Mouse (Mus musculus): ENCODE measurements at regions not wholly inside any gene's neighbourhood (a gene's known extent, or its start where the extent isn't known, plus 50 kb on each side); places are given as distances from the start of the nearest gene placed in this dataset.
"Not testable (repeated sequence)": the region's sequence is repeated elsewhere in the genome, so short reads cannot be mapped to it uniquely, and the experiment has no call there.

DNA sequence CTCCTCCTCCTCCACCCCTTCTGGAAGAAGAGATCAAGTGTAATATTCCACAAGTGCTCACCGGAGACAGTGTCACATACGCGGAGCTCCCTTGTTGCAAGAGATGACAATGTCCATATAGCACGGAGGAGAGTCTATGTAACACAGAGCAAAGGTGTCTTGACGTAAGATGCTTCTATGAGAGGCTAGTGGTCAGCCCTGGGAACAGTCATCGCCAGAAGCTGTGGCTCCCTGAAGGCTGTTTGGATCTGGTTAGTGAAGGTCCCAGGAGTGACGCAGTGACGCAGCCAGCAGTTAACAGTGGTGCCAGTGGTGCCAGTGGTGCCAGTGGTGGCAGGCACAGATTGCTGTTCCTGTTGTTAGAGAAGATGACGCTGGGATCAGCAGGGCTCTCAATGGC lies 66.9 kb downstream of the Twistnb start:
- no peak for ATAC-seq (ENCODE audit: insufficient number of reproducible peaks, insufficient read depth, low FRiP score, low read depth)
- H3K4me1 ChIP-seq (ENCODE audit: control insufficient read depth, insufficient read depth, low read length) = no peaks in the 10 kb centered on the region
- no peak overlapping the region for H3K27ac ChIP-seq (ENCODE audit: low read length)
- WGBS = 93% methylated on average over 9 of the region's 9 CpGs
- no peaks in the 10 kb centered on the region for H3K27me3 ChIP-seq (ENCODE audit: control insufficient read depth, insufficient read depth, low read length)
- no peaks in the 10 kb centered on the region for H3K9me3 ChIP-seq (ENCODE audit: control insufficient read depth, low read depth, low read length)
- no peak overlapping the region for H3K9ac ChIP-seq (replicated peaks; ENCODE audit: low read depth, low read length)
- no peak overlapping the region for H3K4me2 ChIP-seq (replicated peaks; ENCODE audit: low read depth, low read length)
- H3K4me3 ChIP-seq (ENCODE audit: low read depth, low read length) = no peak overlapping the region
- no peaks in the 10 kb centered on the region for H3K36me3 ChIP-seq (ENCODE audit: control insufficient read depth, insufficient read depth, low read length)

DNA sequence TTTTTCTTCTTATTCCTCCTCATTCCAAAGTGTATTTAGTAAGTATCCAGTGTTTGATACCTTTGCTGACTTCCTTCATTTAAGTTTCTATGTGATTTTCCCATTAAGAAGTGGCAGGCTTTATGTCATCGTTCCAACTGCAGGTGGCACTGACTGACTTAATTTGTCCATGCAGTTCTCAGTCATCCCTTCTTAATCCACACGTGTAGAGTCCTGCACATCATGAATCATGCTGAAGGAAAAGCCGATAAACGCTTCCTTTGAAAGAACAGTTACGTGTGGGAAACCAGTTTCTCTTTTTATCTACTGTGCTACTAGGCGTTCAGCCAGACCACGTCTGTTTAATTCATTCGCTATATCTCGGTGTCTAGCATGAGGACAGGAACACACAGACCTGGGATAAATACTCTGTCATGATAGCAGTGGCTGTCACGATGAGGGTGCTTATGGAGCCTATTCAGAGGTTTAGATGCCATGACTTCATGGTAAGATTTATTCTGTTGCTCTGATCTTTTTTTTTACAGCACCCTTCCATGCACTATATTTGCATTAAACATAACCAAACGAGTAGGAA lies 68.0 kb downstream of the Twistnb start:
- Histone ChIP-seq H3K36me3 (ENCODE audit: control insufficient read depth, insufficient read depth, low read length) (no peaks in the 10 kb centered on the region), H3K9ac (replicated peaks; ENCODE audit: low read depth, low read length) (no peak overlapping the region), H3K9me3 (ENCODE audit: control insufficient read depth, low read depth, low read length) (no peaks in the 10 kb centered on the region), H3K4me3 (ENCODE audit: low read depth, low read length) (no peak overlapping the region), H3K4me2 (replicated peaks; ENCODE audit: low read depth, low read length) (no peak overlapping the region), H3K4me1 (ENCODE audit: control insufficient read depth, insufficient read depth, low read length) (no peaks in the 10 kb centered on the region), H3K27me3 (ENCODE audit: control insufficient read depth, insufficient read depth, low read length) (no peaks in the 10 kb centered on the region), H3K27ac (ENCODE audit: low read length) (no peak overlapping the region)
- peak; percentile 33; the same call in 1 of the 2 replicates for ATAC-seq (ENCODE audit: insufficient number of reproducible peaks, insufficient read depth, low FRiP score, low read depth)
- WGBS = 32% methylated on average over 11 of the region's 11 CpGs

DNA sequence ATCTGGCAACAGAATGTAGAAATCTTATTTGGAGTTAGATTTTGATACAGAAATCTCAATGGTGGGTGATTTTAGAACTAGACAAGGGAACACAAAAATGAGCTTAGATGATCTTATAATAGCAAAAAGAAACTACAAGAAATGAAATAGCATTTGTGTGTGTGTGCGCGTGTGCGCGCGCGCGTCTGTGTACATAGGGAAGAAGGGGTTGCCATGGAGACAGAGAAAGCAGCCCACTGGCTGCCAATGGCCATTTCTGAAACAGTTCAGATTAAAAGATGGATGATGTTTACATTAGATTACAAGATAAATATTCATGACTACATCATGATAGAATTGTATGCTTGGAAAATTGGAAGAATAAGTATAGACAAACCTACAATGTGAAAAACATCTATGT lies 112.1 kb downstream of the Twistnb start:
- H3K27ac ChIP-seq (ENCODE audit: low read length) = no peak overlapping the region
- H3K4me2 ChIP-seq (replicated peaks; ENCODE audit: low read depth, low read length) = no peak overlapping the region
- no peak overlapping the region for H3K9ac ChIP-seq (replicated peaks; ENCODE audit: low read depth, low read length)
- ATAC-seq (ENCODE audit: insufficient number of reproducible peaks, insufficient read depth, low FRiP score, low read depth) = no peak
- no peaks in the 10 kb centered on the region for H3K27me3 ChIP-seq (ENCODE audit: control insufficient read depth, insufficient read depth, low read length)
- no peak overlapping the region for H3K4me3 ChIP-seq (ENCODE audit: low read depth, low read length)
- no peaks in the 10 kb centered on the region for H3K9me3 ChIP-seq (ENCODE audit: control insufficient read depth, low read depth, low read length)
- H3K36me3 ChIP-seq (ENCODE audit: control insufficient read depth, insufficient read depth, low read length) = no peaks in the 10 kb centered on the region
- WGBS = 94% methylated on average over 7 of the region's 7 CpGs
- no peaks in the 10 kb centered on the region for H3K4me1 ChIP-seq (ENCODE audit: control insufficient read depth, insufficient read depth, low read length)

DNA sequence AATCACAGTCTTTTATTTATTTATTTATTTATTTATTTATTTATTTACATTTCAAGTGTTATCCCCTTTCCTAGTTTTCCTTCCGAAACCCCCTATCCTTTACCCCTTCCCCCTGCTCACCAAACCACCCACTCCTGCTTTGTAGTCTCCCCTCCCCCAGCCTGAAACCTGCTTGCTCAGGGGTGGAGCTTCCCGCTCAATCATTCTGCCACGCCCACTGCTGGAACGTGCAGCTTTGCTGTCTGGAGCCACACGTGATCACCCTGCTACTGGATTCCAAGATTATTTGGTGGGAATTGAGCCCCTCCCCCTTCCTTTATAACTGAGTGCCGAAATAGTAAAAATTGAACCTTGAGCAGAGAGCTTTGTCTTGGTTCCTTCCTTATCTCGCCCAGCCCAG lies 122.2 kb downstream of the Twistnb start:
- 47% methylated on average over 7 of the region's 7 CpGs for WGBS

DNA sequence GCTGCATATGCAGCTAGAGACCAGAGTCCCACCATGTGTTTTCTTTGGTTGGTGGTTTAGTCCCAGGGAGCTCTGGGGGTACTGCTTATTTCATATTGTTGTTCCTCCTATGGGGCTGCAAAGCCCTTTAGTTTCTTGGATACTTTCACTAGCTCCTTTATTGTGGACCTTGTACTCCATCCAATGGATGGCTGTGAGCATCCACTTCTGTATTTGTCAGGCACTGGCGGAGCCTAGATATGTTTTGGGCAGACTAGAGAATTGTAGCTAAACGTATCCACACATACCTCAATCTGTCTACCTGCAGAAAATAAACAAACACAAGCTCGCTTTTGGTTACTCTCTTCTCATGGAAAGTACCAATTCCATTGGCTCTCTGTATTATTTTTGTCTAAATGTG lies 122.8 kb downstream of the Twistnb start:
- Histone ChIP-seq H3K4me3 (ENCODE audit: low read depth, low read length) (no peak overlapping the region), H3K36me3 (ENCODE audit: control insufficient read depth, insufficient read depth, low read length) (no peaks in the 10 kb centered on the region), H3K4me2 (replicated peaks; ENCODE audit: low read depth, low read length) (no peak overlapping the region), H3K27me3 (ENCODE audit: control insufficient read depth, insufficient read depth, low read length) (no peaks in the 10 kb centered on the region), H3K27ac (ENCODE audit: low read length) (no peak overlapping the region), H3K9me3 (ENCODE audit: control insufficient read depth, low read depth, low read length) (no peaks in the 10 kb centered on the region), H3K9ac (replicated peaks; ENCODE audit: low read depth, low read length) (no peak overlapping the region), H3K4me1 (ENCODE audit: control insufficient read depth, insufficient read depth, low read length) (no peaks in the 10 kb centered on the region)
- 90% methylated on average over 3 of the region's 3 CpGs for WGBS
- ATAC-seq (ENCODE audit: insufficient number of reproducible peaks, insufficient read depth, low FRiP score, low read depth) = no peak

More for the DNA sequence above, 122.2 kb downstream of the Twistnb start:
- H3K9me3 ChIP-seq (ENCODE audit: control insufficient read depth, low read depth, low read length); H3K36me3 ChIP-seq (ENCODE audit: control insufficient read depth, insufficient read depth, low read length); H3K27ac ChIP-seq (ENCODE audit: low read length); H3K4me1 ChIP-seq (ENCODE audit: control insufficient read depth, insufficient read depth, low read length); H3K4me3 ChIP-seq (ENCODE audit: low read depth, low read length); H3K27me3 ChIP-seq (ENCODE audit: control insufficient read depth, insufficient read depth, low read length); H3K4me2 ChIP-seq (replicated peaks; ENCODE audit: low read depth, low read length); ATAC-seq (ENCODE audit: insufficient number of reproducible peaks, insufficient read depth, low FRiP score, low read depth); H3K9ac ChIP-seq (replicated peaks; ENCODE audit: low read depth, low read length): not testable (repeated sequence)

DNA sequence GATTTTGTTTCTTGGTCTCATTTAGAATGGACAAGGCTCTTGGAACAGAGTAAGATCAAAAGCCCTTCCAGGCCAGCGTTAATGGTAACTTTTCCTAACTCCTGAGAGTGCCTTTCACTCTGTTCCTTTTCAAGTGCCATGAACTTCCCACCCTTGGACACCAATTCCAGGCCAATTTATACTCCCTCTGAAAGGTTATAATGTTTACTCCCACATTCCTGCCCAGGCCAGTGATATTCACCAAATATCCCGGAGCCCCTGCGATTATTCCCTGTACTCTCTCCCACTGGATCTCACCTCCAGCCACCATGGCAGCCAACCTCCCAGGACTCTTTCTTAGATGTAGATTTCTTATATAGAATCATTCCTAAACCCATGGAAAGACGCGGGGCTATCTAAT lies 123.2 kb downstream of the Twistnb start:
- no peak overlapping the region for H3K9ac ChIP-seq (replicated peaks; ENCODE audit: low read depth, low read length)
- H3K4me2 ChIP-seq (replicated peaks; ENCODE audit: low read depth, low read length) = no peak overlapping the region
- no peak for ATAC-seq (ENCODE audit: insufficient number of reproducible peaks, insufficient read depth, low FRiP score, low read depth)
- no peak overlapping the region for H3K4me3 ChIP-seq (ENCODE audit: low read depth, low read length)
- no peak overlapping the region for H3K27ac ChIP-seq (ENCODE audit: low read length)
- no peaks in the 10 kb centered on the region for H3K27me3 ChIP-seq (ENCODE audit: control insufficient read depth, insufficient read depth, low read length)
- H3K9me3 ChIP-seq (ENCODE audit: control insufficient read depth, low read depth, low read length) = no peaks in the 10 kb centered on the region
- no peaks in the 10 kb centered on the region for H3K36me3 ChIP-seq (ENCODE audit: control insufficient read depth, insufficient read depth, low read length)
- H3K4me1 ChIP-seq (ENCODE audit: control insufficient read depth, insufficient read depth, low read length) = no peaks in the 10 kb centered on the region
- WGBS = 85% methylated on average over 5 of the region's 5 CpGs

DNA sequence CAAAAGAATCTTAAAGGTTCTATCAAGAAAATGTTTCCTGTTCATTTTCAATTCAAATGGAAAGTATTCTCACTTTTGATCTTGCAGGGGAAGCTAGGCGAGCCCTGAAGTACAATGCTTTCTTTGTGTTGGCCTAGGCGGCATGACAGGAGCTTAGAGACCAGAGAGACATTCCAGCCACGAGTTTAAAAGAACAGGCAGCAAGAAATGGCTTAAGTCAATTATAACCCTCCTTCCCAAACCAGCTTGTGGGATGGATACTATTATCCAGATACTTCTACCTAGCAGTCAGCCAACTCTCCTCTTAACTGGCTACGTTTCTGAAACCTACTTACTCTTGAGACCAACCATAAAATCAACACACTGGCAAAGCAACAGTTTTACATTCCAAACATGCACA lies 124.3 kb downstream of the Twistnb start:
- WGBS = 33% methylated on average over 4 of the region's 4 CpGs
- no peaks in the 10 kb centered on the region for H3K36me3 ChIP-seq (ENCODE audit: control insufficient read depth, insufficient read depth, low read length)

DNA sequence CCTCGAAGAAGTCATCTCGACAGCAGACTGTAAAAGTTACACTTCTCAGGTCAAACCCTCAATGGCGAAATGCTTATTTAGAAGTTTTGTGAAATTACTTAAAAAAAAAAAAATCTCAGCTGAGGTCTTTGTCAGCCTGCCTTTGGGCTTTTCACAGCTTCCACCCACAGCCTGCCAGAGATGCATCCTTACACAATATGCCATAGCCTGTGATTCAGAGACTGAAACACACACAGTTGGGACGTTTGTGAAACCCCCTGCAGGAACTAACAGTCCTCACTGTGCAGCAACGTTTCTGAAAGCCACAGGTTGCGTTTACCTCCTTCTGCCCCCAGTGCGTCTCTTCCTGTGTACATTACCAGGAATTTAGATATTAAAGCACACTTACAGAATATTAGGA lies 131.7 kb downstream of the Twistnb start:
- Histone ChIP-seq H3K9me3 (ENCODE audit: control insufficient read depth, low read depth, low read length) (no peaks in the 10 kb centered on the region), H3K27ac (ENCODE audit: low read length) (no peak overlapping the region), H3K4me2 (replicated peaks; ENCODE audit: low read depth, low read length) (no peak overlapping the region), H3K36me3 (ENCODE audit: control insufficient read depth, insufficient read depth, low read length) (no peaks in the 10 kb centered on the region), H3K4me3 (ENCODE audit: low read depth, low read length) (no peak overlapping the region), H3K27me3 (ENCODE audit: control insufficient read depth, insufficient read depth, low read length) (no peaks in the 10 kb centered on the region), H3K9ac (replicated peaks; ENCODE audit: low read depth, low read length) (no peak overlapping the region), H3K4me1 (ENCODE audit: control insufficient read depth, insufficient read depth, low read length) (no peaks in the 10 kb centered on the region)
- 55% methylated on average over 7 of the region's 7 CpGs for WGBS
- no peak for ATAC-seq (ENCODE audit: insufficient number of reproducible peaks, insufficient read depth, low FRiP score, low read depth)

More for the DNA sequence above, 124.3 kb downstream of the Twistnb start:
- H3K4me2 ChIP-seq (replicated peaks; ENCODE audit: low read depth, low read length) = no peak overlapping the region
- no peaks in the 10 kb centered on the region for H3K9me3 ChIP-seq (ENCODE audit: control insufficient read depth, low read depth, low read length)
- H3K9ac ChIP-seq (replicated peaks; ENCODE audit: low read depth, low read length) = no peak overlapping the region
- H3K4me3 ChIP-seq (ENCODE audit: low read depth, low read length) = no peak overlapping the region
- no peak for ATAC-seq (ENCODE audit: insufficient number of reproducible peaks, insufficient read depth, low FRiP score, low read depth)
- no peaks in the 10 kb centered on the region for H3K27me3 ChIP-seq (ENCODE audit: control insufficient read depth, insufficient read depth, low read length)
- no peak overlapping the region; the same call in 1 of the 2 replicates for H3K27ac ChIP-seq (ENCODE audit: low read length)
- no peaks in the 10 kb centered on the region for H3K4me1 ChIP-seq (ENCODE audit: control insufficient read depth, insufficient read depth, low read length)

DNA sequence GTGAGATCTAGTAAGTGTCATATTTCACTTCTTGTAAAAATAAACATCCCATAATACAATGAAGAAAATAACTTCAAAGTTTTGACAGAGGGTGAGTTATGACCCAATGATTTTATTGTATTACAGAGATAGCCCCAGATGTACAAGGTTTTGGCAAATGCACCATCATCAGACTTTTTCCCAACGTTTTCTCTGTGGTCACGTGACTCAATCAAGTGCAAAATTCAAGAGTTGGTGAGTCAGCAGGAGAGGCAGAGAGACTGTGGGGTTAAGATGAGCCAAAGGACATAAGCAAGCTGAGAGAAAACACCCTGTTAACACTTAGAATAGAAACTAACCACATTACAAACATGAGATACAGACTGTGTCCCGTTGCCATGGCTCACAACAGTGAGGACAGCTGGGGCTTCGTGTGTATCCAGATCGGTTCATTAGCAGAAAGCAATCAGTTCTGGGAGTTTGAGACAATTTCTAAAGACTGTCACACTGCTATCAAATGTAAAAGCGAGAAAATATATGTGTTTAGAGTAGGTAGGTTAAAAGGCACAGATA lies 148.5 kb downstream of the Twistnb start:
- Histone ChIP-seq H3K27ac (ENCODE audit: low read length) (no peak overlapping the region), H3K27me3 (ENCODE audit: control insufficient read depth, insufficient read depth, low read length) (no peaks in the 10 kb centered on the region), H3K4me2 (replicated peaks; ENCODE audit: low read depth, low read length) (no peak overlapping the region), H3K4me3 (ENCODE audit: low read depth, low read length) (no peak overlapping the region), H3K4me1 (ENCODE audit: control insufficient read depth, insufficient read depth, low read length) (no peaks in the 10 kb centered on the region), H3K9ac (replicated peaks; ENCODE audit: low read depth, low read length) (no peak overlapping the region), H3K36me3 (ENCODE audit: control insufficient read depth, insufficient read depth, low read length) (no peaks in the 10 kb centered on the region), H3K9me3 (ENCODE audit: control insufficient read depth, low read depth, low read length) (no peaks in the 10 kb centered on the region)
- 73% methylated on average over 6 of the region's 6 CpGs for WGBS
- no peak for ATAC-seq (ENCODE audit: insufficient number of reproducible peaks, insufficient read depth, low FRiP score, low read depth)
